Mouse (Mus musculus): ENCODE measurements around the gene Lrrc3c.

DNA sequence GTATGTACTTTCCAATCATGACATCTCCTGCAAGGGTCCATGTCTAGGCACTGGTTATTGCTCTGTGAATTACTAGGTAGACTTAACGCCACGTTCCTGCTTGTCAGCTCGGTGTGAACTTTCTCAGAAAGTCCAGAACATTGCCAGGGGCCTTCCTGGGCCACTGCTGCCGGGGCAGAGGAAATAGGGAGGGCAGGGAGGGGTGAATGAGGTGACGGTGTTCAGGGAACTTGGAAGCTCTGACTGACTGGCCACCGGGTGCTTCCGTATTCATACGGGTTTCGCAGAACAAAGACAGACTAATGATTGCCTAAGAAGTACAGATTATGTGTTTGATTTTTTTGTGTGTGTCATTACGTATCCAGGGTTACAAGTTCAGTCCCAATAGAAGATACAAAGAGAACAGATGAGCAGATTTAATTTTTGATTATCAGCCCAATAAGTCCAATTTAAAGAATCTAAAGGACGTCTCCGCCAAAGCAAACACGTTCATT is 34.1 kb upstream of the Lrrc3c start:
- no peak for TF ChIP-seq CTCF (IDR thresholded peaks at IDR 0.05; ENCODE audit: control insufficient read depth, insufficient read depth, insufficient read length)
- no peak for TF ChIP-seq MYOG (IDR thresholded peaks at IDR 0.05; ENCODE audit: control insufficient read depth, extremely low read depth, insufficient read length)

All from C2C12 (cell line).